ENCODE assay signal across 13 mouse cellular contexts in the genomic region with DNA sequence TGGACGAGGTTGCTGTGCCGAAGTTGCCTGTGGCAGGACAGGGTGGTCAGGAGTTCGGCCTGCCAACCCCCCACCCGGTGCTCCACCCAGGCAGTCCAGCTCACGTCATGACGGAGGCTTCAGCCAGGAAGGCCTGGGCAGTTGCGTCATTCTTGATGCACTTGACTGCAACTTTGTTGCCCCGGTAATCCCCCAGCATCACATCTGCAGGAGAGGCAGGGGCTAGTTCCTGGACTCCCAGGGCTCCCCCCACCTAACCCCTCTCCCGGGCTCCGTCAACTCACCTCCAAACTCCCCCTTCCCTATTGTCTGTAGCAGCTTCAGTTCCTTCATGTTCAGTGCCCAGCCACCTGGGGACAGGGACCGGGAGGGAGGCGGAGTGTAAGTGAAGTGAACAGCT. TPM values are rescaled to one million over a fixed set of nuclear protein-coding genes. Genes with fewer than 3 reads are reported as not detected.
A peak's percentile ranks its signal among the peaks of the same experiment; 100 is the strongest.
DNase-seq lines count a peak whose midpoint lies in the region; ATAC-seq and TF ChIP-seq lines count a peak whose summit lies in the region.
"Had no signal": no experiment of that assay in that cellular context is flagged by ENCODE, and none has a peak within 500 bp of the region (broad histone marks: within the 10 kb centered on the region; RNA-seq: fewer than 3 reads in every experiment).

No protein-coding gene starts in this region.

- H3K36me3 ChIP-seq in heart, embryonic 12.5 days: peaks cover 75% of the 10 kb centered on the region
- peaks cover 47% of the 10 kb centered on the region for H3K36me3 ChIP-seq in kidney, postnatal 0 days (ENCODE audit: insufficient read depth, low read length)
- peaks cover 91% of the 10 kb centered on the region for H3K36me3 ChIP-seq in midbrain, embryonic 14.5 days (ENCODE audit: control insufficient read depth, insufficient read depth, low read length)
- H3K36me3 ChIP-seq in midbrain, embryonic 13.5 days: peaks cover 87% of the 10 kb centered on the region
- H3K36me3 ChIP-seq in E14TG2a.4 (ENCODE audit: insufficient read depth, low read length): peaks cover 73% of the 10 kb centered on the region

- no peak overlapping the region for H3K4me3 ChIP-seq in heart, embryonic 12.5 days
- H3K4me3 ChIP-seq in kidney, postnatal 0 days (replicated peaks; ENCODE audit: low read depth, low read length): no peak overlapping the region
- H3K4me3 ChIP-seq in midbrain, embryonic 14.5 days (replicated peaks; ENCODE audit: low read depth, low read length): no peak overlapping the region
- no peak overlapping the region for H3K4me3 ChIP-seq in midbrain, embryonic 13.5 days (replicated peaks)
- H3K4me3 ChIP-seq in E14TG2a.4 (replicated peaks; ENCODE audit: low read length): 0 out of 2 replicates have a peak overlapping the region, but pooled peaks have one; percentile 7
- H3K4me3 ChIP-seq: limb, embryonic 12.5 days; liver, embryonic 12.5 days; lung, embryonic 15.5 days had no signal

- H3K9ac ChIP-seq in heart, embryonic 12.5 days: no peak overlapping the region
- H3K9ac ChIP-seq in kidney, postnatal 0 days (ENCODE audit: low read depth, low read length): no peak overlapping the region
- no peak overlapping the region for H3K9ac ChIP-seq in midbrain, embryonic 14.5 days (replicated peaks; ENCODE audit: low read length)
- no peak overlapping the region for H3K9ac ChIP-seq in midbrain, embryonic 13.5 days (replicated peaks)
- H3K9ac ChIP-seq: limb, embryonic 12.5 days; liver, embryonic 12.5 days; lung, embryonic 15.5 days had no signal

- H3K9me3 ChIP-seq in heart, embryonic 12.5 days (replicated peaks): no peaks in the 10 kb centered on the region
- H3K9me3 ChIP-seq in kidney, postnatal 0 days (replicated peaks; ENCODE audit: low read length): no peaks in the 10 kb centered on the region
- no peaks in the 10 kb centered on the region for H3K9me3 ChIP-seq in midbrain, embryonic 14.5 days (ENCODE audit: control insufficient read depth, low read length)
- H3K9me3 ChIP-seq in midbrain, embryonic 13.5 days: no peaks in the 10 kb centered on the region
- H3K9me3 ChIP-seq in E14TG2a.4 (ENCODE audit: low read length): no peaks in the 10 kb centered on the region
- H3K9me3 ChIP-seq: limb, embryonic 12.5 days; liver, embryonic 12.5 days; lung, embryonic 15.5 days had no signal

- peaks cover 11% of the 10 kb centered on the region for H3K4me1 ChIP-seq in heart, embryonic 12.5 days (replicated peaks)
- no peaks in the 10 kb centered on the region for H3K4me1 ChIP-seq in kidney, postnatal 0 days (replicated peaks; ENCODE audit: insufficient read depth, low read length)
- no peaks in the 10 kb centered on the region for H3K4me1 ChIP-seq in midbrain, embryonic 14.5 days (ENCODE audit: control insufficient read depth, insufficient read depth, low read length)
- peaks cover 9% of the 10 kb centered on the region for H3K4me1 ChIP-seq in midbrain, embryonic 13.5 days (replicated peaks)
- H3K4me1 ChIP-seq in E14TG2a.4 (replicated peaks; ENCODE audit: low read depth, low read length): peaks cover 69% of the 10 kb centered on the region
- H3K4me1 ChIP-seq: lung, embryonic 15.5 days had no signal

- 84% methylated on average over 12 of the region's 12 CpGs for WGBS in heart, embryonic 12.5 days
- WGBS in kidney, postnatal 0 days: 95% methylated on average over 12 of the region's 12 CpGs
- WGBS in midbrain, embryonic 14.5 days: 92% methylated on average over 12 of the region's 12 CpGs
- 96% methylated on average over 12 of the region's 12 CpGs for WGBS in midbrain, embryonic 13.5 days

- no peak for TF ChIP-seq CTCF in kidney, postnatal 0 days (IDR thresholded peaks at IDR 0.05; ENCODE audit: low read depth)
- no peak for TF ChIP-seq CTCF in E14TG2a.4 (conservative IDR thresholded peaks at IDR 0.05; ENCODE audit: low read length)

- DNase-seq in heart, adult 11 months: peak; percentile 93
- no peak for DNase-seq in kidney, postnatal 0 days (ENCODE audit: low spot score)
- no peak for DNase-seq in kidney, postnatal 36 days
- no peak for DNase-seq in midbrain, embryonic 14.5 days
- DNase-seq in T-cell, adult 2 months (ENCODE audit: low spot score): no peak

- no peak for ATAC-seq in heart, embryonic 12.5 days (ENCODE audit: insufficient number of reproducible peaks, low FRiP score)
- 0 out of 2 replicates have a peak, but pooled peaks have one; percentile 5 for ATAC-seq in kidney, postnatal 0 days (replicated peaks; ENCODE audit: low FRiP score, low read depth)
- 0 out of 2 replicates have a peak, but pooled peaks have one; percentile 10 for ATAC-seq in midbrain, embryonic 14.5 days (ENCODE audit: low FRiP score, low TSS enrichment)
- ATAC-seq in midbrain, embryonic 13.5 days: no peak

- no peak overlapping the region for H3K27ac ChIP-seq in heart, embryonic 12.5 days (ENCODE audit: poor library complexity, severe bottlenecking)
- no peak overlapping the region for H3K27ac ChIP-seq in kidney, postnatal 0 days
- H3K27ac ChIP-seq in midbrain, embryonic 14.5 days (replicated peaks; ENCODE audit: low read depth, low read length): no peak overlapping the region
- no peak overlapping the region for H3K27ac ChIP-seq in midbrain, embryonic 13.5 days
- H3K27ac ChIP-seq: liver, embryonic 12.5 days had no signal

- no peaks in the 10 kb centered on the region for H3K27me3 ChIP-seq in heart, embryonic 12.5 days (replicated peaks)
- no peaks in the 10 kb centered on the region for H3K27me3 ChIP-seq in kidney, postnatal 0 days (ENCODE audit: insufficient read depth, low read length)
- H3K27me3 ChIP-seq in midbrain, embryonic 14.5 days (ENCODE audit: control insufficient read depth, insufficient read depth, low read length): no peaks in the 10 kb centered on the region
- no peaks in the 10 kb centered on the region for H3K27me3 ChIP-seq in midbrain, embryonic 13.5 days
- H3K27me3 ChIP-seq in E14TG2a.4 (ENCODE audit: insufficient read depth, low read length): no peaks in the 10 kb centered on the region
- H3K27me3 ChIP-seq: limb, embryonic 12.5 days; liver, embryonic 12.5 days; lung, embryonic 15.5 days had no signal

- no peak overlapping the region for H3K4me2 ChIP-seq in heart, embryonic 12.5 days
- H3K4me2 ChIP-seq in kidney, postnatal 0 days (ENCODE audit: low read length): no peak overlapping the region
- no peak overlapping the region for H3K4me2 ChIP-seq in midbrain, embryonic 14.5 days (ENCODE audit: low read length)
- H3K4me2 ChIP-seq in midbrain, embryonic 13.5 days (replicated peaks): no peak overlapping the region
- H3K4me2 ChIP-seq: limb, embryonic 12.5 days; liver, embryonic 12.5 days; lung, embryonic 15.5 days had no signal

RNA-seq across cellular contexts. Expression of gene Lman1l, which starts 8.1 kb away (rescaled TPM):
- polyA plus RNA-seq in heart, embryonic 12.5 days (2016; fragmentation: Nextera tagmentation; extraction: Ambion mirVana): not detected in 2 replicates
- polyA plus RNA-seq in kidney, postnatal 0 days (2015; fragmentation: Nextera tagmentation; extraction: Ambion mirVana): not detected in 2 replicates
- polyA plus RNA-seq in midbrain, embryonic 14.5 days (2014; fragmentation: Nextera tagmentation; extraction: Ambion mirVana): not detected in 2 replicates
- polyA plus RNA-seq in midbrain, embryonic 13.5 days (2015; fragmentation: Nextera tagmentation; extraction: Ambion mirVana): not detected in 2 replicates
- polyA plus RNA-seq: heart, postnatal 0 days; kidney, adult 2 months; limb, embryonic 12.5 days; liver, embryonic 12.5 days; lung, embryonic 15.5 days had no signal

RNA-seq across cellular contexts. Expression of gene Cplx3, which starts 22.6 kb away (rescaled TPM):
- polyA plus RNA-seq in heart, embryonic 12.5 days (2016; fragmentation: Nextera tagmentation; extraction: Ambion mirVana): not detected in 2 replicates
- 0.04 TPM in 1 of 2 replicates, not detected in the other for polyA plus RNA-seq in kidney, postnatal 0 days (2015; fragmentation: Nextera tagmentation; extraction: Ambion mirVana)
- polyA plus RNA-seq in midbrain, embryonic 14.5 days (2014; fragmentation: Nextera tagmentation; extraction: Ambion mirVana): 0.74 and 0.96 TPM in 2 replicates
- 2.2 and 3.3 TPM in 2 replicates for polyA plus RNA-seq in midbrain, embryonic 13.5 days (2015; fragmentation: Nextera tagmentation; extraction: Ambion mirVana)
- polyA plus RNA-seq: limb, embryonic 12.5 days; liver, embryonic 12.5 days; lung, embryonic 15.5 days had no signal

RNA-seq across cellular contexts. Expression of gene Csk, which starts 24.7 kb away (rescaled TPM):
- 16.4 TPM in 2 replicates for polyA plus RNA-seq in heart, embryonic 12.5 days (2016; fragmentation: Nextera tagmentation; extraction: Ambion mirVana)
- polyA plus RNA-seq in kidney, postnatal 0 days (2015; fragmentation: Nextera tagmentation; extraction: Ambion mirVana): 23.9 and 25.2 TPM in 2 replicates
- polyA plus RNA-seq in midbrain, embryonic 14.5 days (2014; fragmentation: Nextera tagmentation; extraction: Ambion mirVana): 40.0 and 41.9 TPM in 2 replicates
- 35.9 and 41.9 TPM in 2 replicates for polyA plus RNA-seq in midbrain, embryonic 13.5 days (2015; fragmentation: Nextera tagmentation; extraction: Ambion mirVana)

RNA-seq across cellular contexts. Expression of gene Ulk3, which starts 39.5 kb away (rescaled TPM):
- polyA plus RNA-seq in heart, embryonic 12.5 days (2016; fragmentation: Nextera tagmentation; extraction: Ambion mirVana): 18.1 and 19.5 TPM in 2 replicates
- polyA plus RNA-seq in kidney, postnatal 0 days (2015; fragmentation: Nextera tagmentation; extraction: Ambion mirVana): 8.0 and 8.4 TPM in 2 replicates
- polyA plus RNA-seq in midbrain, embryonic 14.5 days (2014; fragmentation: Nextera tagmentation; extraction: Ambion mirVana): 12.5 and 20.4 TPM in 2 replicates
- polyA plus RNA-seq in midbrain, embryonic 13.5 days (2015; fragmentation: Nextera tagmentation; extraction: Ambion mirVana): 23.5 and 25.1 TPM in 2 replicates

RNA-seq across cellular contexts. Expression of gene Cyp1a2, which starts 54.8 kb away (rescaled TPM):
- not detected in 2 replicates for polyA plus RNA-seq in heart, embryonic 12.5 days (2016; fragmentation: Nextera tagmentation; extraction: Ambion mirVana)
- not detected in 2 replicates for polyA plus RNA-seq in kidney, postnatal 0 days (2015; fragmentation: Nextera tagmentation; extraction: Ambion mirVana)
- polyA plus RNA-seq in midbrain, embryonic 14.5 days (2014; fragmentation: Nextera tagmentation; extraction: Ambion mirVana): not detected in 2 replicates
- not detected in 2 replicates for polyA plus RNA-seq in midbrain, embryonic 13.5 days (2015; fragmentation: Nextera tagmentation; extraction: Ambion mirVana)
- polyA plus RNA-seq: heart, postnatal 0 days; kidney, adult 2 months; limb, embryonic 12.5 days; liver, embryonic 12.5 days; lung, embryonic 15.5 days had no signal

Comparison
In these comparisons a context has a peak if more than half of its experiments do, and no peak if none do; other contexts are left out.
1. ATAC-seq: peak in kidney, postnatal 0 days (single experiment) and midbrain, embryonic 14.5 days (single experiment); none in heart, embryonic 12.5 days (single experiment) and midbrain, embryonic 13.5 days (single experiment).